Mouse (Mus musculus) Muller cell, postnatal 12 days (primary cell): ENCODE results near the gene Stpg3.

Experiments
- DNase-seq: peaks from one replicate; pipeline ENCODE4 v3.0.0-alpha.2; 2015; ENCODE audit errors: inconsistent ontology term

Stpg3 gene

GRCm38 (mm10) chr2:25180478-25180903, 33.9 kb downstream of the Stpg3 start, which contains the start of gene Nrarp:
Gene Nrarp, plus strand, starts transcription at chr2:25180758.
- peak; percentile 99 for DNase-seq

GRCm38 (mm10) chr2:25179566-25180217, 34.7 kb downstream of the Stpg3 start:
- DNase-seq = peak; percentile 46

GRCm38 (mm10) chr2:25178285-25178972, 36.0 kb downstream of the Stpg3 start:
- DNase-seq = peak; percentile 61

DNA sequence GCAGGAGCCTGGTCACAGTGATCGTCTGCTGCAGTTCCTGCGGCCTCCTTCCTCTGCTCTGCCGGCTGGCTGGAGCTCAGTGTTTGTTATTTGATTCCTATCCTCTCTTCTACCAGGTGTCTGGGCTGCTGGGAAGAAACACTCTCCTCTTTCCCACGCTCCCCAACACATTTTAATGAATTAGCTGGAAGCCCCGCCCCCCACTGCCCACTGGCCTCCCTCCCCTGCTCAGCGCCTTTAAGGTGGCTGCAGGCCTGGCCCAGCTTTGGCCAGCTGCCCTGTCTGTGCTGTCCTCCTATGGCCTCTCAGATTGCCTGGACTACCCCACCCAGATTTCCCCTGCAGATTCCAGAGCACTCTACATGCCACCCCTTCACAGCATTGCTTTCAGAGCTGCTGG, 36.8 kb downstream of the Stpg3 start:
- DNase-seq = peak; percentile 83

DNA sequence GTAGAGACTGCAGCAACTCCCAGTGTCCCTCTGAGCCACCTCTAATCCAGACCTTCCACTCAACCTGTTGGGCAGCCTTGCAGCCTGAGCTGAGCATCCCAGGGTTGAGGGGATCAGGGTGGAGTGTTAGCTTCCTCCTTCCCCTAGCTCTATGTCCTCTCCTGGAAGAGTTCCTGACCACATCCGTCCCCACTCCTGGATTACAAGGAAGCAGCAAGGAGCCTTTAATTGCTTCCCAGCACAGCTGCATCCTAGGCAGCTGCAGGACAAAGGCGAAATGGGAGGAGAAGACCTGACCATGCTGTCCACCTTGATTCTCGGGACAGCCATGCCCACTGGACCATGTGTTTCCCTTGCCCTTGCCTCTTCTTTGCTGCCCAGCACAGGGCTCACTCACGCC, 37.4 kb downstream of the Stpg3 start:
- DNase-seq = no peak

- no peak for DNase-seq
Measured at GRCm38 (mm10) chr2:25176573-25176972, 37.9 kb downstream of the Stpg3 start.

DNA sequence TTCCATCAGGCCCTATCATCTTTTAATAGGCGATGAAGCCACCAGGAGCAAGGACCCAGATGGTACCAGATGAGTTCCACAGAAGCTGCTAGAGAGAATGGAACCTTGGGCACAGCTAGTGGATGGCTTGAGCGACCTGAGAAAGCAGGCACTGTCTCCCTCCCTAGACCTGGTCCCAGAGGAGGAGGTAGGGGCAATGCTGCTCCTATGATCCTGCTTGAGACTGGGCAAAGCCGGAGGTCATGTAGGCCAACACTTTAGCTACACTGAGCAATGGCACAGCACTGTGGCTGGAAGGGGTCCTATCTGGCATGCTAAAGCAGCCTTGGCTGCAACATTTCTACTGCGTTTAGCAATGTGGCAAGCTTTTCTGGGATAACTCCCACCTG, 38.8 kb downstream of the Stpg3 start:
- DNase-seq = no peak

- no peak for DNase-seq
Measured at GRCm38 (mm10) chr2:25174866-25175689, 39.4 kb downstream of the Stpg3 start.

DNA sequence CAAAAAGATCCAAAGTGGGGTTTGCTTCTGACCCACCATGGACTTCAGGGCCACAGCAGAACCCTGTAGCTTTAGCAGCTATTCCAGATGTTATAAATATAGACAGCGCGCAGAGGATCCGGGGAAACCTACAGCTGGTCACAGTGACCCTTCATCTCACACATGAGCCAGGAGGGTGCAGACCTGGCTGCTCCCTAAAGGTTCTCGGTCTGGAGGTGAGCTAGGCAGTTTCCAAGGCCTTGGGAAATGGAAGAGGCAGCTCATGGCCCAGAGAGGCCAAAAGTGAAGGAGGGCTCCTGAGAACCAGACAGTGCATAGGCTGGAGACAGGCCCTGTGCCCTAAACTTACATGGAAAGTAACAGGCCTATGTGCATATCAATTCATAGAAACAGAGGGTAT, 40.6 kb downstream of the Stpg3 start:
- no peak for DNase-seq

GRCm38 (mm10) chr2:25172629-25173028, 41.8 kb downstream of the Stpg3 start:
- DNase-seq = no peak

GRCm38 (mm10) chr2:25171769-25172153, 42.7 kb downstream of the Stpg3 start:
- DNase-seq = no peak

GRCm38 (mm10) chr2:25171101-25171768, 43.2 kb downstream of the Stpg3 start:
- no peak for DNase-seq

- no peak for DNase-seq
Measured at GRCm38 (mm10) chr2:25170326-25171100, 43.9 kb downstream of the Stpg3 start.

- DNase-seq = no peak
Measured at GRCm38 (mm10) chr2:25169778-25170177, 44.7 kb downstream of the Stpg3 start.

- no peak for DNase-seq
Measured at GRCm38 (mm10) chr2:25168665-25168978, 45.8 kb downstream of the Stpg3 start.

- peak; percentile 91 for DNase-seq
Measured at GRCm38 (mm10) chr2:25167919-25168664, 46.3 kb downstream of the Stpg3 start.

DNA sequence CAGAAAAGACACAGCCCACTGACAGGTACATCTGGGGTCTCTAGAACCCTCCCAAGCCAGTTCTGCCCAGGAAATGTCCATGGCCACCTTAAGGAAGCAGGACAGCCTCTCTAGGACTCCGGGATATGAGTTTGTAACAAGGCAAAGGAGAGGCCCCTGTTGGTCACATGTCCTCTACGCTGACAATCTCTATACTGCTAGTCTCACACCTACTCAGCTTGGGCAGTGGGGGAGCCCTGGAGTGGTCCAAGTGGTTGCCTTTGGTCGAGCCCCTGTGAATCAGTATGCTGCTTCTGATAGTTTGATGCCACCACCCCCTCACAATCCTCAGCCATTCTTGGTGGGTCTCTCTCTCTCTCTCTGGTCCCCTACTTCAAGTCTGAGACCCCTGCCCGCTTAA, 47.0 kb downstream of the Stpg3 start:
- DNase-seq = no peak
